Mouse (Mus musculus) heart, embryonic 13.5 days (tissue): Measurements from ENCODE around the gene Hspb7. TPM values are rescaled to one million over a fixed set of nuclear protein-coding genes. Genes with fewer than 3 reads are reported as not detected.

Experiments
- ATAC-seq: fragments of 200-750 bp; cut with Nextera tagmentation; 2 replicates; pipeline ENCODE4 v1.8.0; 2017; ENCODE audit warnings: moderate TSS enrichment; ENCODE audit not compliant: insufficient number of reproducible peaks, low FRiP score, low TSS enrichment; ENCODE audit errors: extremely low read depth
- H3K27ac ChIP-seq: fragments of 300-500 bp; sonication (generic); replicated peaks from 2 replicates; pipeline ENCODE4 v1.5.1; 2015; ENCODE audit warnings: moderate library complexity, mild to moderate bottlenecking, inconsistent platforms
- H3K27me3 ChIP-seq: fragments of 300-500 bp; sonication (generic); replicated peaks from 2 replicates; pipeline ENCODE4 v1.6.1; 2015; ENCODE audit warnings: mild to moderate bottlenecking, inconsistent platforms
- H3K36me3 ChIP-seq: fragments of 300-500 bp; sonication (generic); 2 replicates; pipeline ENCODE4 v1.6.1; 2015; ENCODE audit warnings: mild to moderate bottlenecking, inconsistent platforms
- H3K4me1 ChIP-seq: fragments of 300-500 bp; sonication (generic); 2 replicates; pipeline ENCODE4 v1.6.1; 2015; ENCODE audit warnings: inconsistent platforms
- H3K4me2 ChIP-seq: fragments of 300-500 bp; sonication (generic); 2 replicates; pipeline ENCODE4 v1.6.1; 2015; ENCODE audit warnings: inconsistent platforms, mild to moderate bottlenecking, moderate library complexity
- H3K4me3 ChIP-seq: fragments of 300-500 bp; sonication (generic); 2 replicates; pipeline ENCODE4 v1.5.1; 2015; ENCODE audit warnings: moderate library complexity, mild to moderate bottlenecking, inconsistent platforms
- H3K9ac ChIP-seq: fragments of 300-500 bp; sonication (generic); 2 replicates; pipeline ENCODE4 v1.6.1; 2015; ENCODE audit warnings: inconsistent platforms, mild to moderate bottlenecking, moderate library complexity
- H3K9me3 ChIP-seq: fragments of 300-500 bp; sonication (generic); 2 replicates; pipeline ENCODE4 v1.6.1; 2016; ENCODE audit warnings: inconsistent platforms
- WGBS: fragments of 180-500 bp; shearing (Covaris S2); methylation state at CpG from one replicate; pipeline ENCODE4 v1.1.7; 2015; ENCODE audit warnings: mixed read lengths; 5-methylcytosine and 5-hydroxymethylcytosine counted together
- polyA plus RNA-seq: library from polyadenylated mRNA; unstranded; fragments of >200 nt; fragmentation: Nextera tagmentation; extraction: Ambion mirVana; gene quantifications from 2 replicates; pipeline ENCODE4 v1.2.1, GENCODE M21; 2015

The Hspb7 gene
- polyA plus RNA-seq: 183 and 184 TPM in 2 replicates

GRCm38 (mm10) chr4:141420192-141420829, at the start of gene Hspb7:
Hspb7 (plus strand) TSS chr4:141420779.
- WGBS: 27% methylated on average over 9 of the region's 9 CpGs
- Histone ChIP-seq H3K27ac (peak within 1 kb of the TSS; percentile 98), H3K27me3 (peaks cover 5% of the 10 kb centered on the region; the same call in 1 of the 2 replicates), H3K4me2 (peak within 1 kb of the TSS; percentile 90), H3K9me3 (no peaks in the 10 kb centered on the region), H3K36me3 (peaks cover 20% of the 10 kb centered on the region), H3K4me3 (peak within 1 kb of the TSS; percentile 81), H3K9ac (peak within 1 kb of the TSS; percentile 99), H3K4me1 (peaks cover 50% of the 10 kb centered on the region)
- no peak for ATAC-seq

- no peak overlapping the region for H3K9ac ChIP-seq
- peaks cover 36% of the 10 kb centered on the region for H3K27me3 ChIP-seq
- no peaks in the 10 kb centered on the region for H3K9me3 ChIP-seq
- WGBS: 83% methylated on average over 5 of the region's 5 CpGs
- H3K4me1 ChIP-seq: peaks cover 11% of the 10 kb centered on the region
- no peak for ATAC-seq
- H3K36me3 ChIP-seq: no peaks in the 10 kb centered on the region
- H3K4me2 ChIP-seq: no peak overlapping the region
- H3K27ac ChIP-seq: no peak overlapping the region
- no peak overlapping the region for H3K4me3 ChIP-seq
These were observed 48.2 kb upstream of the Hspb7 start for GRCm38 (mm10) chr4:141372426-141372825.

- Histone ChIP-seq H3K4me2 (no peak overlapping the region), H3K9me3 (no peaks in the 10 kb centered on the region), H3K4me3 (no peak overlapping the region), H3K27me3 (peaks cover 57% of the 10 kb centered on the region), H3K36me3 (no peaks in the 10 kb centered on the region), H3K27ac (no peak overlapping the region), H3K4me1 (peaks cover 14% of the 10 kb centered on the region), H3K9ac (no peak overlapping the region)
- ATAC-seq: no peak
- WGBS: 66% methylated on average over 8 of the region's 8 CpGs
These were observed 40.9 kb upstream of the Hspb7 start for GRCm38 (mm10) chr4:141379674-141380073.

GRCm38 (mm10) chr4:141382406-141382805, 38.2 kb upstream of the Hspb7 start:
- peak overlapping the region; percentile 80 for H3K4me2 ChIP-seq
- under 1% methylated on average over 25 of the region's 25 CpGs for WGBS
- peak overlapping the region; percentile 51 for H3K4me3 ChIP-seq
- peak overlapping the region; percentile 75 for H3K9ac ChIP-seq
- no peak for ATAC-seq
- H3K9me3 ChIP-seq: no peaks in the 10 kb centered on the region
- peaks cover 60% of the 10 kb centered on the region for H3K27me3 ChIP-seq
- peaks cover 16% of the 10 kb centered on the region for H3K4me1 ChIP-seq
- no peaks in the 10 kb centered on the region for H3K36me3 ChIP-seq
- no peak overlapping the region for H3K27ac ChIP-seq

GRCm38 (mm10) chr4:141385275-141385674, 35.3 kb upstream of the Hspb7 start:
- peaks cover 51% of the 10 kb centered on the region for H3K27me3 ChIP-seq

GRCm38 (mm10) chr4:141386150-141386549, 34.4 kb upstream of the Hspb7 start:
- peaks cover 46% of the 10 kb centered on the region for H3K27me3 ChIP-seq
- WGBS: 70% methylated on average over 7 of the region's 7 CpGs
- H3K4me1 ChIP-seq: peaks cover 19% of the 10 kb centered on the region
- no peak overlapping the region for H3K4me2 ChIP-seq
- H3K36me3 ChIP-seq: no peaks in the 10 kb centered on the region
- ATAC-seq: no peak
- no peak overlapping the region for H3K9ac ChIP-seq
- no peak overlapping the region for H3K4me3 ChIP-seq
- no peak overlapping the region for H3K27ac ChIP-seq
- no peaks in the 10 kb centered on the region for H3K9me3 ChIP-seq

More at GRCm38 (mm10) chr4:141385275-141385674, 35.3 kb upstream of the Hspb7 start:
- WGBS: 2% methylated on average over 7 of the region's 7 CpGs
- Histone ChIP-seq H3K36me3 (no peaks in the 10 kb centered on the region), H3K27ac (no peak overlapping the region), H3K4me2 (no peak overlapping the region), H3K4me3 (no peak overlapping the region), H3K4me1 (peaks cover 19% of the 10 kb centered on the region), H3K9me3 (no peaks in the 10 kb centered on the region), H3K9ac (no peak overlapping the region)
- ATAC-seq: no peak

GRCm38 (mm10) chr4:141387093-141387784, 33.3 kb upstream of the Hspb7 start:
- H3K4me3 ChIP-seq: no peak overlapping the region
- no peaks in the 10 kb centered on the region for H3K9me3 ChIP-seq
- H3K4me1 ChIP-seq: peaks cover 15% of the 10 kb centered on the region
- no peaks in the 10 kb centered on the region for H3K36me3 ChIP-seq
- ATAC-seq: no peak
- H3K4me2 ChIP-seq: no peak overlapping the region
- no peak overlapping the region for H3K9ac ChIP-seq
- H3K27me3 ChIP-seq: peaks cover 41% of the 10 kb centered on the region
- H3K27ac ChIP-seq: no peak overlapping the region
- WGBS: 14% methylated on average over 5 of the region's 5 CpGs

- H3K4me2 ChIP-seq: no peak overlapping the region
- peaks cover 38% of the 10 kb centered on the region for H3K27me3 ChIP-seq
- no peak overlapping the region for H3K27ac ChIP-seq
- H3K4me1 ChIP-seq: peaks cover 8% of the 10 kb centered on the region
- ATAC-seq: no peak
- WGBS: 60% methylated on average over 5 of the region's 5 CpGs
- no peak overlapping the region for H3K9ac ChIP-seq
- H3K9me3 ChIP-seq: no peaks in the 10 kb centered on the region
- no peaks in the 10 kb centered on the region for H3K36me3 ChIP-seq
- H3K4me3 ChIP-seq: no peak overlapping the region
These were observed 32.6 kb upstream of the Hspb7 start for GRCm38 (mm10) chr4:141387933-141388332.

GRCm38 (mm10) chr4:141389366-141390150, 31.0 kb upstream of the Hspb7 start:
- no peak overlapping the region for H3K4me2 ChIP-seq
- 62% methylated on average over 18 of the region's 18 CpGs for WGBS
- ATAC-seq: no peak
- H3K4me3 ChIP-seq: no peak overlapping the region
- no peak overlapping the region for H3K9ac ChIP-seq
- no peak overlapping the region for H3K27ac ChIP-seq
- peaks cover 9% of the 10 kb centered on the region; the same call in 1 of the 2 replicates for H3K4me1 ChIP-seq
- peaks cover 26% of the 10 kb centered on the region for H3K27me3 ChIP-seq
- H3K36me3 ChIP-seq: no peaks in the 10 kb centered on the region
- H3K9me3 ChIP-seq: no peaks in the 10 kb centered on the region

- WGBS: 72% methylated on average over 12 of the region's 12 CpGs
- no peak for ATAC-seq
- Histone ChIP-seq H3K9ac (no peak overlapping the region), H3K4me2 (no peak overlapping the region), H3K36me3 (no peaks in the 10 kb centered on the region), H3K9me3 (no peaks in the 10 kb centered on the region), H3K4me3 (no peak overlapping the region), H3K27me3 (peaks cover 34% of the 10 kb centered on the region), H3K27ac (no peak overlapping the region), H3K4me1 (peaks cover 12% of the 10 kb centered on the region; the same call in 1 of the 2 replicates)
These were observed 29.3 kb upstream of the Hspb7 start for GRCm38 (mm10) chr4:141391293-141391692.

GRCm38 (mm10) chr4:141394751-141395150, 25.8 kb upstream of the Hspb7 start:
- H3K9ac ChIP-seq: peak overlapping the region; percentile 63
- no peak overlapping the region for H3K27ac ChIP-seq
- peak overlapping the region; percentile 58 for H3K4me2 ChIP-seq
- no peaks in the 10 kb centered on the region for H3K36me3 ChIP-seq
- no peak for ATAC-seq
- H3K4me3 ChIP-seq: peak overlapping the region; percentile 23
- peaks cover 9% of the 10 kb centered on the region; the same call in 1 of the 2 replicates for H3K4me1 ChIP-seq
- H3K9me3 ChIP-seq: no peaks in the 10 kb centered on the region
- H3K27me3 ChIP-seq: peaks cover 51% of the 10 kb centered on the region
- WGBS: 15% methylated on average over 16 of the region's 16 CpGs
